Mouse (Mus musculus) ES-E14 (cell line): Measurements from ENCODE around the gene Ipo7. TPM values are rescaled to one million over a fixed set of nuclear protein-coding genes. Genes with fewer than 3 reads are reported as not detected.
A peak's percentile ranks its signal among the peaks of the same experiment; 100 is the strongest.

Experiments
- DNase-seq: peaks from one replicate; pipeline ENCODE4 v3.0.0-alpha.2; 2013; ENCODE audit warnings: low read depth, low spot score
- H3K27ac ChIP-seq: 2 replicates; pipeline ENCODE4 v1.5.1; 2012; ENCODE audit warnings: low read depth, mild to moderate bottlenecking, low read length, moderate library complexity, mixed read lengths; ENCODE audit not compliant: poor library complexity, insufficient read depth, severe bottlenecking
- H3K36me3 ChIP-seq: 2 replicates; pipeline ENCODE4 v1.6.1; 2012; ENCODE audit warnings: mild to moderate bottlenecking, low read length, moderate library complexity, mixed read lengths; ENCODE audit not compliant: control insufficient read depth, poor library complexity, insufficient read depth, severe bottlenecking
- H3K4me1 ChIP-seq, 2 experiments: fragments of 150-350 bp in 1 of 2; sonication (generic) in 1 of 2; 2 replicates each; pipeline ENCODE4 v1.6.1; 2012; ENCODE audit warnings: low read length in 2 of 2, mild to moderate bottlenecking in 1 of 2, mixed read lengths in 1 of 2; ENCODE audit not compliant: control insufficient read depth in 2 of 2, insufficient read depth in 2 of 2, poor library complexity in 1 of 2
- H3K4me3 ChIP-seq, 2 experiments: fragments of 150-350 bp in 1 of 2; sonication (generic) in 1 of 2; 2 replicates each; pipeline ENCODE4 v1.5.1; 2012; ENCODE audit warnings: low read length in 2 of 2, low read depth in 1 of 2, mild to moderate bottlenecking in 1 of 2, mixed read lengths in 1 of 2; ENCODE audit not compliant: insufficient read depth in 1 of 2, poor library complexity in 1 of 2, severe bottlenecking in 1 of 2
- H3K9ac ChIP-seq: 2 replicates; pipeline ENCODE4 v1.6.1; 2012; ENCODE audit warnings: low read depth, mild to moderate bottlenecking, low read length, mixed read lengths; ENCODE audit not compliant: poor library complexity, insufficient read depth, severe bottlenecking
- H3K9me3 ChIP-seq: fragments of 150-350 bp; sonication (generic); 2 replicates; pipeline ENCODE4 v1.6.1; 2012; ENCODE audit warnings: low read depth, mild to moderate bottlenecking, low read length; ENCODE audit not compliant: control insufficient read depth, insufficient read depth
- CHD2 ChIP-seq: IDR thresholded peaks from 2 replicates; pipeline ENCODE4 v1.6.1; 2014; ENCODE audit warnings: mild to moderate bottlenecking, low read depth, low read length, inconsistent platforms
- HCFC1 ChIP-seq: IDR thresholded peaks from 2 replicates; pipeline ENCODE4 v1.6.1; 2012; ENCODE audit warnings: low read length, inconsistent platforms, borderline replicate concordance; ENCODE audit not compliant: insufficient read depth
- MAFK ChIP-seq: IDR thresholded peaks from 2 replicates; pipeline ENCODE4 v1.6.1; 2014; ENCODE audit warnings: mild to moderate bottlenecking, low read depth, low read length, inconsistent platforms; ENCODE audit not compliant: insufficient read depth
- ZC3H11A ChIP-seq: IDR thresholded peaks from 2 replicates; pipeline ENCODE4 v1.6.1; 2012; ENCODE audit warnings: low read depth, mild to moderate bottlenecking, inconsistent platforms, low read length, borderline replicate concordance
- ZNF384 ChIP-seq: IDR thresholded peaks from 2 replicates; pipeline ENCODE4 v1.6.1; 2012; ENCODE audit warnings: low read depth, low read length, inconsistent platforms
- in situ Hi-C, 2 experiments: fragments of 600-800 bp; cut with MboI; formaldehyde crosslinking; loops; one replicate each; pipeline ENCODE4 v1.15.1; 2025; ENCODE audit warnings: low sequenced_read_pairs in 2 of 2, inconsistent platforms in 1 of 2; ENCODE audit not compliant: unreplicated experiment in 2 of 2
- total RNA-seq: library from RNA; depleted of rRNA; stranded (reverse); fragments of 300-350 nt; gene quantifications from 2 replicates; pipeline ENCODE4 v1.2.3, GENCODE M21; 2012

The Ipo7 gene
- total RNA-seq, 1 experiment, result 161 TPM

DNA sequence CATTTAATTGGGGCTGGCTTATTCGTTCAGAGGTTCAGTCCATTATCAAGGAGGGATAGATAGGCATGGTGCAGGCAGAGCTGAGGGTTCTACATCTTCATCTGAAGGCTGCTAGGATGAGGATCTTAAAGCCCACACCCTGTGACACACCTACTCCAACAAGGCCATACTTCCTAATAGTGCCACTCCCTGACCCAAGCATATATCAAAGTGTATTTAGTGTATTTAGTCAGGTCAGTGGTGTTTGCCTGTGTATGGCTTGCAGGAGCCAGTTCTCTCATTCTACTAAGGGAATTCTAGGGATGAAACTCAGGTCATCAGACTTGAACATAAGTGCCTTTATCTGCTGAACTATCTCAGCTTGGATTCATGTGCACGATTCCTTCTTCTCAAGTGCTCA lies 51.0 kb downstream of the Ipo7 start:
- Histone ChIP-seq H3K9ac (no peak overlapping the region), H3K4me3 (no peak overlapping the region), H3K4me1 (no peaks in the 10 kb centered on the region), H3K9me3 (no peaks in the 10 kb centered on the region), H3K27ac (no peak overlapping the region), H3K36me3 (peaks cover 18% of the 10 kb centered on the region)
- DNase-seq, result no peak
- TF ChIP-seq HCFC1 (no peak), MAFK (no peak), ZNF384 (no peak), CHD2 (no peak), ZC3H11A (no peak)
- in situ Hi-C loops, result no loop called here

DNA sequence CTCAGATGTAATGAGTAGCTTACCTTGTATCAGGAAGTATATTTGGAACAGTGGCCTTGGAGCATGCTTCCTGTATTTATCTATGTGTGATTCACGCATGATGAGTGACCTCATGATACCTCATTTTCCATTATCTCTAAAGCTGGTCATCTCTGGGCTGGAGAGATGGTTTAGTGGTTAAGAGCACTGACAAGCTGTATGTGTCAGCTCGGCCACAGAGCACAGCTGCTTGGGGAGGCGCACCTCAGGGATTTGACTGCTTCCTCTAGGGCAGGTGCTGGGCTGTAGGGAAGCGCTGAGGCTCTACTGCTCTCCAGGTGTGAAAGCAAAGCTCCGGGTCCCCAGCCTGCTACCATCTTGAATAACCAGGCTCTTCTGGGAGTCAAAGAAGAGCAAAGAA lies 60.1 kb downstream of the Ipo7 start:
- no peak overlapping the region for H3K27ac ChIP-seq
- H3K4me1 ChIP-seq, result no peaks in the 10 kb centered on the region
- in situ Hi-C loops, result no loop called here
- H3K9me3 ChIP-seq, result no peaks in the 10 kb centered on the region
- TF ChIP-seq CHD2, result no peak
- TF ChIP-seq HCFC1, result no peak
- TF ChIP-seq MAFK, result no peak
- no peak for TF ChIP-seq ZC3H11A
- no peak for TF ChIP-seq ZNF384
- DNase-seq, result no peak
- peaks cover 28% of the 10 kb centered on the region for H3K36me3 ChIP-seq
- H3K4me3 ChIP-seq, result no peak overlapping the region
- no peak overlapping the region for H3K9ac ChIP-seq

DNA sequence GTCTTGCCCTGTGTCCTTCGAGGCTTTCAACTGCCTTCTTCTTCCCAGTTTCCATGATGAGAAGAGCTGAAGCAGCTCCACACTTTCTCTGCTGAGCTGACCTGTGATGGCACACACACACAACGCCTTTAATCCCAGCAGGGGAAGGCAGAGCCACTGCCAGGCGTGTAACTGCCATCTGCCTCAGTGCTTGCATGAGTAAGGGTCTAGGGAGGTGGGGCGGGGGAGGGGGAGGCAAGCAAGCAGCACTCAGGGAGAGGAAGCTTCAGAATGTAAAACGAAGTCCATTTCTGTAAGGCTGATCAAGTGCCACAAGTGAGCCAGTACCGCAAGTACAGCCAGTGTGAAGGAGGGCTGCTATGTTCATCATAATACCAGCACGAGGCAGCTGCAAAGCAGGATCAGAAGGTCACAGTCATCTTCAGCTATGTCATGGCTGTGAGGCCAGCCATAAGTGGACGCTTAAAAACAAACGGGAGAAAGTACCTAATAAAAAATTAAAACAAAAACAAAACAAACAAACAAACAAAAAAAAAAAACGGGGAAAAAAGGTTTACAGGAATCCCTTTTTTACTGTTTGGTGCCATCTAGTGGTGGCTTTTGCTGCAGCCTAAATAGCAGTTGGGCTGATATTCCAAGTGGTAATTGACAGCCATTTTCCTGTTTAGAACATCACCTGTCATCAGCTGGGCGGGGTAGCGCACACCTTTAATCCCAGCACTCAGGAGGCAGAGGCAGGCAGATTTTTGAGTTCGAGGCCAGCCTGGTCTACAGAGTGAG lies 65.5 kb downstream of the Ipo7 start:
- peak overlapping the region; percentile 33; the same call in 1 of the 2 replicates for H3K9ac ChIP-seq
- no peaks in the 10 kb centered on the region for H3K9me3 ChIP-seq
- H3K36me3 ChIP-seq, result peaks cover 30% of the 10 kb centered on the region
- DNase-seq, result peak; percentile 77
- TF ChIP-seq ZC3H11A, result no peak
- peak; percentile 91 for TF ChIP-seq ZNF384
- 0 out of 2 replicates have a peak overlapping the region, but pooled peaks have one; percentile 20 for H3K27ac ChIP-seq
- no peak overlapping the region for H3K4me3 ChIP-seq
- in situ Hi-C loops, result no loop called here
- H3K4me1 ChIP-seq, result peaks cover 0 to 2% of the 10 kb centered on the region in 2 experiments; a peak in 1 of 4 replicates

DNA sequence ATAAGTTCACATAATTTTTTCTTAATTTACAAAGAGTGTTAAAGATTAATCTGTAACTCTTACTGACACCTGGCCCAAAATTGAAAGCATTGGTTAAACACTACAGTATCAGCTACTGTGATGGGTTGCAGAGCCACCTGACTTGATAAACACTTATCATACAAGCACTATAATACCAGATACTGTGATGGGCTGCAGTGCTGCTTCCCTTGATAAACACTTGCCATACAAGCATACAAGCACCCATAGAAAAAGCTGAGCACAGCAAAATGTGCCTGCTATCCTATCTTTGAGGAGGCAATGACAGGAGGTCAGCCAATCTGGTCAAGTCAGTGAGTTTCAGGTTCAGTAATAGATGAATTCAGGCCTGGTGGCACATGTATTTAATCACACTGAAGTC lies 67.1 kb downstream of the Ipo7 start:
- in situ Hi-C loops, result loop anchor here in 1 of 2 experiments (5.0 kb wide), 1 partner anchor 43 kb away; no protein-coding TSS in a partner anchor
- Histone ChIP-seq H3K36me3 (peaks cover 26% of the 10 kb centered on the region), H3K9ac (no peak overlapping the region), H3K9me3 (no peaks in the 10 kb centered on the region), H3K4me1 (peaks cover 0 to 2% of the 10 kb centered on the region in 2 experiments; a peak in 1 of 4 replicates), H3K27ac (no peak overlapping the region), H3K4me3 (no peak overlapping the region)
- no peak for DNase-seq
- 0 out of 2 replicates have a peak, but pooled peaks have one; percentile 52 for TF ChIP-seq MAFK
- no peak for TF ChIP-seq ZC3H11A

DNA sequence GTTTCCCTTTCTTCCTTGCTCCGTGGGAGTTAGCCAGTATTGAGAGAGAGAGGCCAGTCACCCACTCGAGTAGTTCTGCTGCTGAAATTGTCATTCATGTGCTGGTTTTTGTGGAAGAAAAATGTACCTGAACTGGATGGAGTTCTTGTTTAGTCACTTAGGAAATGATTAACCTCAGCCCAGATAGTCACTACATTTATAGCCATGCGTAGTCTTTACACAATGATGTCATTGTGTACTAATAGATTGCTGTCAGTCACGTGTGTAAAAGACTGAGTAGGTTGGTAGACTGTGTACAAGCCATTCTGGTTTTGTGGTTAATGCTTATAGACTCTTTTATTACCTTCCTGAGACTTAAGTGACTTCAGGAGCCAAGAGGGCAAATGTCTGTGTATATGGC lies 69.8 kb downstream of the Ipo7 start:
- H3K4me1 ChIP-seq, result peaks cover 0 to 2% of the 10 kb centered on the region in 2 experiments; a peak in 1 of 4 replicates
- no peak overlapping the region for H3K9ac ChIP-seq
- H3K9me3 ChIP-seq, result no peaks in the 10 kb centered on the region
- no peak overlapping the region for H3K4me3 ChIP-seq
- DNase-seq, result no peak
- no peak for TF ChIP-seq ZC3H11A
- TF ChIP-seq HCFC1, result no peak
- TF ChIP-seq MAFK, result no peak
- TF ChIP-seq ZNF384, result no peak
- no peak for TF ChIP-seq CHD2
- H3K36me3 ChIP-seq, result peaks cover 35% of the 10 kb centered on the region
- no peak overlapping the region for H3K27ac ChIP-seq
- in situ Hi-C loops, result loop anchor here in 1 of 2 experiments (5.0 kb wide), 1 partner anchor 46 kb away; no protein-coding TSS in a partner anchor
